Mouse (Mus musculus) heart, postnatal 4 days (tissue): ENCODE results near the gene Hlcs. TPM values are rescaled to one million over a fixed set of nuclear protein-coding genes. Genes with fewer than 3 reads are reported as not detected.

Experiments used
- DNase-seq: peaks from one replicate; pipeline ENCODE4 v3.0.0; 2021
- total RNA-seq, 2 experiments: library from RNA; stranded (reverse); gene quantifications; 2 replicates each; pipeline ENCODE4 v1.2.3; 2021

Gene Hlcs
- total RNA-seq, 2 experiments from 2014 or later: 8.0 to 8.2 TPM

DNA sequence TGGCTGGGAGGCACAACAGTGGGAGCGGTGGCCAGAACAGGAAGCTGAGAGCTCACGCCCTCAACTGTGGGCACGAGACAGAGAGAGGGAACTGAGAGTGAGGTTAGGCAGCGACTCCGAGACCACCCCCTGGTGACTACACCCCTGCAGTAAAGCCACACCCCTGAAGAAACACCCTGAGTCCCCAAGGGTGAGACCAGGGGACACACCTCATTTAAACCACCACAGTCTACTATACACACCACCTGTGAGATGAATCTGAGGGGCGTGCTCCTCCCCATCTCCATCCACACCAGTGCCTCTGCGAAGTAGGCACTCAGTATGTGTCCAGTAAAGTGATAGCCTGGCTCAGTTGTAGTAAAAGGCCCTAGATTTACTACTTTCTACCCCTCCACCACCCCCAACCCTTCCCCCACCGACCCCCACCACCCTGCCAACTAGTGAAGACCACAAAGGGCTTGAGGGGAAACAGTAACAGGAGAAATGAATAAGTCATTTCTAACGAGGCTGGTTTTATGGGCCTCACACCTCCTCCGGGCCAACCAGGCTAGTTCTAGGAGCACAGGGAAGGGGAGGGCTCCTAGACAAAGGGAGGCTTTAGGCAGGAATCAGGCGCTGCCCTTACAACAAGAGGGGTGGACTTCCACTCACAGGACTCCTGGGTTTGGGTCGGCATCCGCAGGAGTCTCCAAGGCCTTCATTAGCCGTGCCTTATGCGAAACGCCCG is 67.2 kb downstream of the Hlcs start:
- no peak for DNase-seq

DNA sequence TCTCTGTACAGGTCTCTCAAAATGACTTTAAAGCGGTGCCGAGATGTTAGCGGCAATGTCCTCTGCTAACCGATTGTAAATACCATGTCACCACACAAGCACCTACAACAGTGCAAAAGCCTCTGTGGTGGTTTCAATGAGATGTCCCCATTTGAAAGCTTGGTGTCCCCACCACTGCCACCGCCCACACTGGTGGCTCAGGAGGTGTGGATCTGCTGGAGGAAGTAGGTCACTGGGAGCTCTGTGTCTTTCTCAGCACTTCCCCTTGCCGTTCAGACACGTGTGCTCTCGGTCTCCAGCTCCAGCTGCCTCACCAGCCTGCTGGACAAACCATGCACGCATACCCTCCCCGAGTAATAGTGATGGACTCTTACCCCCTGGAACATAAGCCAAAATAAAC is 72.2 kb downstream of the Hlcs start:
- DNase-seq: no peak

DNA sequence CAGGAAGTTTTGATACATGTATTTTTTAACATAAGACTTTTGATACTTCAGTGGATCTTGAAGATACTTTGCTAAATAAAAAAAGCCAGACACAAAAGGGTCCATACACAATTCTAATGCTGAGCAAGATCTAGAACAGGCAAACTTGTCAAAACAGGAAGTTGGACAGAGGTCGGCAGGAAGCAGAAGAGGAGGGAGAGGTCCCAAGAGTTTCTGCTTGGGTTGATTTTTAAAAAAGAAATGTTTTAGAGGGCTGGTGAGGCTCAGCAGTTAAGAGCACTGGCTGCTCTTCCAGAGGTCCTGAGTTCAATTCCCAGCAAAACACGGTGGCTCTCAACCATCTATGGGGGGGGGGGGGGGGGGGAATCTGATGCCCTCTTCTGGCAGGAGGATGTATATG is 73.2 kb downstream of the Hlcs start:
- DNase-seq: no peak

DNA sequence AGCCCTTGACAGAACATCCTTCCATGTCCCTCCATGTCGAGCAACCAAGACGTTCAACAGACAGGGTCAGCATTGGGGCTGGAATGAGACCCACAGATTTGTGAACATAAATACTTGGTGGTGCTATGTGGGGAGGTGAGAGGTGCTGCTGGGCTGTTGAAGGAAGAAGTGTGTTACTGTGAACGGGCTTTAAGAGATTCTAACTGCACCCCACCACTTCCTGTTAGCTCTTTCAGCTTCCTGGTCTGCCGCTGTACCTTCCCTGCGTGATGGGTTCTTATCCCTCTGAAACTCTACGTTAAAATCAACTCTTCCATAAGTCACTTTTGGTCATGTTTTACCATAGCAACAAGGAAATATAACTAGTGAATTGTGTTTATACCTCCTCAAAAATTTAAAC is 73.8 kb downstream of the Hlcs start:
- no peak for DNase-seq

DNA sequence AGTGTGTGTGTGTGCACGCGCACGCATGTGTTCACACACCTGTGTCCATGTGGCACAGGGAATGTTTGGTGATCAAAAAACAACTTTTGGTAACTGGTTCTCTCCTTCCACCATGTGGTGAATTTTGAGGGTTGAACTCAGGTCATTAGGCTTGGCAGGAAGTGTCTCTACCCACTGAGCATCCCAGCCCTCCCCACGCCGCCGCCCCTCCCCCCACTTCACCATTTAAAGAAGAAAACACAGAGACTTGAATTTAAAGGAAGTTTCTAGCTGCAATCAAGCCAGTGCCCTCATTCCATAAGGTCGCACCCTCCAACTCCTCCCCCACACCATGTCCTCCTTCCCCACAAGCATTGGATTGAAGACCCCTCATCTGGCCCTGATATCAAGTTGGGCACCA is 74.2 kb downstream of the Hlcs start:
- DNase-seq: no peak

DNA sequence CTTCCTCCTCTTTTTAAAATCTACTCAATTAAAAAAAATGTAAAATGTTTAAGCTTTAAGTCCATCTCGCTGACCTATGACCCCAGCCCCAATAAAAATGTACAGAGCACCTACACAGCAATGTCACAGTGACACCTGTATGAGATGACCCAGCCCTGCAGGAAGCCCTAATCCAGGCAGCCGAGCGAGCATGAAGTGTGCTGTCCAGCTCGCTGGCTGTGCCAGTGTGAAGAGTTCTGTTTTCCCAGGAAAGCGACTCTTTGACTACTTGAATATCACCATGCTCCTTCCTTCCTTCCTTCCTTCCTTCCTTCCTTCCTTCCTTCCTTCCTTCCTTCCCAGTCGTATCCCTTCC is 76.3 kb downstream of the Hlcs start:
- DNase-seq: no peak

DNA sequence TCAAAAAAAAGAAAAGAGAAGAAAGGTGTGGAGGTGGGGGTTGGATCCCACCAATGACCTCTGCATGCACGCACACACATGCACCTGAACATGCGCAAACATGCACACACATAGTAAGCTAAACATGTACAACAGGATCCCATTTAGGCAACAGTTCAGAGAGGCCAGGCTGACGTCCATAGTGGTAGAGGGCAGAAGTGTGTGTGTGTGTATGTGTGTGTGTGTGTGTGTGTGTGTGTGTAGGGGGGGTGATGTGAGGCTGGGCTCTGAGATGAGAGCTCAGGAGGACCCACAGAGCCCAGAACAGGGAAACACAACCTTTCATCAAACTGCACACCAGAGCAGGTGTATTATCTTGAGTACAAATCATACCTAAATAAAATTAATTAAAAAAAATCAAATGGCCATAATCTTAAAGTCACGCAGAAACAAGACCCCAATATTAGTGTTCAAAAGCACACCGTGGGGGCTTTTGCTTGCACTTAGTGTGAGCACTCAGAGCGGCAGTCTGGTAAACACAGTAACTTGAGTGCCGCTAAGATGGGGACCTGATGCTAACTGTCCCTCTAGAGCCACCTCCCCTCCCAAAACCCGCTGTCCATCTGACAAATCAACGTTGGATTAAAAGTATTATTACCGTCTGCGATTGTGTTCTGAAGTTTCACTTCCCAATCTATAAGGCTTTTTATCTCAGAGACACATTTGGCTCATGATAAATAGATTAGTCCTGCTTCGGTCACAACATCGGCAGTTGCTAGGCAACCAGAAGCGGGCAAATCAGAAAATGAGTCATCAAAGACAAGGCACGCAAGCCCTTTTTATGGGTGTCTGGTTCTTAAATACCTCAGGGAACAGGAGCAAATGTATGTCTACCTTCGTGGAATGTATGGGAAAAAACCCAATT is 76.9 kb downstream of the Hlcs start:
- DNase-seq: no peak

DNA sequence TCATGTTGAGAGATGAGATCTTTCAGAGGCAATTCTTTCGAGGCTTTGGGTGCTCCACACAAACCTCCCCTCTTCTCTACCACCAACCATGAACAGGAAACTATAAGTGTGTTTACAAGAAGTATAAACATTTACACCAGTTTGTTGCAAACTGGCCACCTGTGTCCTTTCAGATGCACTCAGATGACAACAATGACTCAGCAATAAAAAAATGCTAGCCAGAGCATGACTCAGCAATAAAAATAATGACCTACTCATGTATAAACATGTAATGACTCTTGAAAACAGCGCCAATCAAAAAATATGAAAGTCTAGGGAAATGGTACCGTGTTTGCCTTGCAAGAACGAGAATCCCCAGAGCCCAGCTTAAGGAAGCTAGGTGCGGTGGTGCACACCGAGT is 77.7 kb downstream of the Hlcs start:
- no peak for DNase-seq

DNA sequence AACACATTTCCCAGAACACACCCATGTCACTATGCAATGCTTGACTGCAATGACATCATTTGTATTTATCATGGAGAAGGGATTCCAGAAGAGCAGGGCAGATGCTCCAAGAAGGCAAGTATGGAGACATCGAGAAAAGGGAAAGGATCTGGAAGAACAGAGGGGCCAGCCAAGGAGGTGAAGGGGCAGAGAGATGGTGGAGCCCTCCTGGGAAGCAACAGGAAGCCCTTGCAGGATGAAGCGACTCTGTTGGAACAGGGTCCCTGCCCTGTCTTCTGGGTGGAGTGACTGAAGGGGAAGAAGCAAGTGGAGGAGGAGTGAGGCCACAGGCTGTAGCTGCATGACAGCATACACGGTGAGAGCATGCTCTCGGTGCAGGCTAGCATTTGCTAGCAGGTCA is 79.2 kb downstream of the Hlcs start:
- no peak for DNase-seq

DNA sequence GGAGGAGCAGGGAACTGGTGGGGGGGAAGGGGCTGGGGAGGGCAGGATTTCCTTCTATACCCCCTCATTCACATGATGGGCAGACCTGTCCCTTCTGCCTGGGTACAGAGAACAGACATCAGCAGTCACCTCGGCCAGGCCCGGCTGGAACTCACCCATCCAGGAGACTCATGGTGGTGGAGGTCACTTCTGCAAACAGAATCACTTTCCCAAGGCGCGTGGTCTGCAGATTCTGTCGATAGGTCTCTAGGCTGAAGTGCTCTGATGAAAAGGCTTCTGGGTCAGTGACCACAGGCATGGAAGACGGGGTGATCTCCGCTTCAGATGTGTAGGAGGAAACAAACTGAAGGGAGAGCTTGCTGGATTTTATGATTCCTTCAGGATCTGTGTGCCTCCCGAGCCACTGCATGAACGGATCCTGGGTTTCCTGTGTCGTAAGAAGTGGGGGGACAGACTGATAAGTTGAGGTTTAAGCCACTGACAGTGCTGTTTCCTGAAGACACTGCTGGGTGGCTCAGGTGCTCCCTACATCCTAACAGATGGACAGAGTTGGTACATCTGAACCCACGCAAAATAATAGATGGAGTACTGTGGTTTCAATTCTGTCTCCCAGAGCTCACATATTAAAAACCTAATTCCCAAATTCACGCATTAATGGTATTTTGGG is 82.3 kb downstream of the Hlcs start:
- no peak for DNase-seq

DNA sequence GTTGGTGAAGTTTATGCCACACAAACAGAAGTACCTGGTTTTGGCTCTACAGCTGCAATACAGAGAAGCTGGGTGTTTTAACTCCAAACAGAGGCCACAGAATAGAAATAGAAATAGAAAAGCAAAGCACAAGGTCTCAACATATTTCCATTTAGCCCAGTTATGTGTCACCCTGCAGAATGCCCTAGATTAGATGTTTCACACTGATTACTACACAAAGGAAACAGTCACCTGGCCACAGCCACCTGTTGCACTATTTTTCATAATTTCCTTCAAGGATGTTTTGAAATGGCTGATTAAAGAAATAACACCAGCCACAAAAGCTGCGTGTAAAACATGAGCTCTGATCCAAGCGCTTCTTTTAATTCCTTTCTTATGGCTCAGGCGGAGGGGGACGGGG is 82.9 kb downstream of the Hlcs start:
- no peak for DNase-seq

DNA sequence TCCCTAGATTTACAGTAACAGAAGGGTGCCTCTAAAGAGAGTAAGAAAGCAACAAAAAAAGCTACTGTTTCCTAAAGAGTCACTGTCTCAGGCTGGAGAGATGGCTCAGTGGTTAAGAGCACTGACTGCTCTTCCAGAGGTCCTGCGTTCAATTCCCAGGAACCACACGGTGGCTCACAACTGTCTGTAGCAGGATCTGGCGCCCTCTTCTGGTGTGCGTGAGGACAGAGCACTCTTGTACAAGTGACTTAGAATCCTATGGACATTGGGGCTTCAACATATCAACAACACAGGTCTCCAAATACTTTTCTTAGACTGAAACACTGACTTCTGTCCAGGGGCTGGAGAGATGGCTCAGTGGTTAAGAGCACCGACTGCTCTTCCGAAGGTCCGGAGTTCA is 83.5 kb downstream of the Hlcs start:
- no peak for DNase-seq

DNA sequence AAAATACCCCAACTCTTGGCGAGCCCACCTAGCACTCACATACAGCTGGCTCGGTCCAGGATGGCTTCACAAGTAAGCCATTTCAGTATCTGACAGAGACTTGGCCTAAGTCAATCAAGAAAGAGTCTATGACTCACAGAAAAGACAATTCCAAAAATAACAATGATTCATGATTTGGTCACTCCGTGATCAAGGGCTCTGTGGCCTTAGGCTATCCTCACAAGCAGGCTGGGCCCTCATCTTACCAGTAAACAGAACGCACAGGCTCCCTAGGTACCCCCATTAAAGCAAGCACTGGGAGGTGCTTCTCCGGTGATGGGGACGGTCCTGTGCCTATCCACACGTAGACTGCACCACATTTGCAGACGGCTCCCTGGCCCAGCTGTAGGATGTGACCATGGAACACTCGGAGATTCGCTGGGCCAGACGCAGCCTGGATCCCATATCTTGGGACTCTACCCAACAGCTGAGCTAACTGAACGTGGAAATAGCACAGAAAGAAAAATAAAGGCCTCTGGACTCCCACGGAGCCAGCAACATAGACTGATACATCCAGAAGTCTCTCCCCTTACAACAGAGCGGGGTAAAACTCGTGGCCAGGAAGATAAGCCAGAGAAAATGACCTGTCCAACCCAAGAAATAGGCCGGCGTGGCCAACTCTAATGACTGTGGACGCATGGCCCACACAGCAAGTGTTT is 84.4 kb downstream of the Hlcs start:
- peak; percentile 32 for DNase-seq

DNA sequence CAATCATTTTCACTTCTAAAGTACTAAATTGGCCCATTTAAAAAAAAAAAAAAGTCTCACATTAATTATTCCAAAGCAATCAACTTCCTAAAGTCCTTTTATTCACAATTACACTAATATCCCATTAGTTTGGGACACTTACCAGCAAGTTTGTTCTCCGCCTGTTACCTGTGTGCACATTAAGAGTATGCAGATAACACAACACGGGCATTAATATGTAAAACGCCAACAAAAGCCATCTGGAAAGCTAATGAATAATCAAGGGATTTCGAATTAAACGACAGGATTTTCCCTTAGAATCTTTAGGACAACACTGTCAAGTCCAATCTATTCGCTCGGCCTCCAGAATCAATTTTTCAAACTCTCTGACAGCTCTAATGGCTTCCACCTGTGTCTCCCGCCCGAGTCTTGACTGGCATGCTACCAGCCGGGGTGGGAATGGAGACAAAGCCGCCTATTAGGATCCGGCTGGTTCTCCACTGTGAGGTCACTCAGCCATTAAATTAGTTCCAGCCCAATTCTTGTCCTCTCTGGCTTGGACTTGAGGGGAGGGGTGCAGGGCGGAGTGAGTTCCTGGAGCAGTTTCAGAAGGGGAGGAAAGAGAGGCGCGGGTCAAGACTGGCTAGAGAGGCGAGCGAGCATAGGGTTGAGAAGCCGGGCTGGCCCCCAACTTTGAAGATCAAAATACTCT is 85.9 kb downstream of the Hlcs start:
- peak; percentile 64 for DNase-seq

DNA sequence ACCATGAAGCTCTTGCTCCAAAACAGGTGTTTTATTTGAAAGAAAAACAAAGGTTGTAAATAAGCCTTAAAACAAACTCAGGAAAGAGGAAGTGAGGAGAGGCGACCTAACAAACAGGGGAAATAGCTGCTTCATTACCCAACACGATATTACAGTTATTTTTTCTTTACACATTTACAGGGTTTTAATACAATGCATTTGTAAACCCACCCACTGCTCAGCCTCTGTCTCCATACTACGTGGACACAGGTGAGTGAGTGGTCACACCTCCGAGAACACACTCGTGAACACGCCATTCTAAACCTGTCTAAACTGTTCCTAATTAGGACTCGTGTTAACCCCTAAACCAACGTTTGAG is 90.0 kb downstream of the Hlcs start:
- DNase-seq: no peak

DNA sequence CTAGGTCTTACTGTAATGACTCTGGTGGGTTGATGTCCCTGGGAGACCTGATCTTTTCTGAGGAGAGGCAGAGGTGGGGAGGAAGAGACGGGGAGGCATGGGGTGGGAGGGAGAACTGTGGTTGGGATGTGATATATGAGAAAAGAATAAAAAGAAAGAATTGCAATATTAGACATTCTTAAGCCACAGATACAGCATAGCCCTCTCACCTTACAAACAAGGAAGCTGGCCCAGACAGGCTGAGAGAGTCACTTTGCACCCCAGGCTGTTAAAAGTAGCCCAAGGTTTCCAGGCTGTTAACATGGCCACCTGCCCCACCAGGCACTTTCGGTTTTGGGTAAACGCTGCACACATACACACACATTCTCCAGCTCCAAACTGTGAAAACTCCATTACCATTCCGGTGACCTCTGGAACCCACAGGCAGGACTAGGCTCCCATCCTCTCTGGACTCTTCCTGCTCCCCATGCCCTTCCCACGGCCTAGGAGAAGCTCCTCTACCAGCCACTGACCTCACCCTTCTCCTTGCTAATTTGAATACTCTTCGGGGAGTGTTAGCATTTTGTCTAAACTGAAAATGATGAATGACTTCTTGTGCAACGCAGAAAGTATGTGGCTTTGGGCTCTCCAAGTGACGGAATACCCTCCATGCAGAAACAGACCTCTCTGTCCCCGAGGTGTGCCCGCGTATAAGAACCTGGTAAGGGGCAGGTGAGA is 90.6 kb downstream of the Hlcs start:
- no peak for DNase-seq

DNA sequence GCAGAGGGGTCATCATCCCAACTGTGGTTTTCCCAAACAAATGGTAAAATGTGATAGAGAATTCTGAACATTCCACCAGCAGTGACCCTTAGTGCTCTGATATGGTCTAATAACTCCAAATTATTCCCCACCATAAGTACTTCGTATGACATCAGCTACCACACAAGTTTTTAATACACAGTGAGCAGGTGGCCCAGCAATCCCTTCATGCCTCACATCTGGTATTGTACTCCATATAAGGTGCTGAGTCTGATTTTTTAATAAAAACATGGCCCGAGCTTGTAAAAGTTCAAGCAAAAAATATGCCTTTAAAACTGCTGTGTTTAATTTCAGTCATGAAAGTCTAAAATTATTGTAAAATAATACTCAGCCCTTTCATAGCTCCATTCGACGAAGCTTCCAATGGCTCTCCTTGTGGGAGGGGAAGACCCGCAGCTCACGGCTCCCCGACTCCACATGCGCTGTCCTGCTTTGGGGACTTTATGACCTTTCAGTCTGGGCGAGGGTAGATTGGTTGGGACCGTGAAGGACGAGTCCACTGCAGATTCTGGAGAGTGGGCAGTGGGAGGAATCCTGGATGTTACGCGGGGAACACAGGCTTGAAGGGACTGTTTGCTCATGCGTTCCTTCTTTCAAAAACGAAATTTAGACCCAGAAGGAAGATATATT is 102.5 kb downstream of the Hlcs start:
- no peak for DNase-seq

DNA sequence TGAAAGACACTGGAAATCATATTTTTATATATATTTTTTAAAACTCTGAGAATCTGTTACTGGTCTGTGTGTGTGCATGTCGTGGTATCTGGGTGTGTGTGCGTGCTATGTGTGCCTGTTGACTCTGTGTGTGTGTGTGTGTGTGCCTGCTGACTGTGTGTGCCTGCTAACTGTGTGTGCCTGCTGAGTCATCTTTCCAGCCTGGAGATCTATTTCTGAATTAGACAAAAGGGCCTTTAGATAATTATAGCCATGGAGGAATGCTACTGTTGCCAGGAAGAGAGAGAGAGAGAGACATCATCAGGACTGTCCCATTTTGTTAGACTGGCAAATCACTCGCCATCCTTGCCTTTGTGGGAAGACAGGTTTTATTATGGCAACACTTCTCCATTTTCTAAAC is 103.7 kb downstream of the Hlcs start:
- no peak for DNase-seq

DNA sequence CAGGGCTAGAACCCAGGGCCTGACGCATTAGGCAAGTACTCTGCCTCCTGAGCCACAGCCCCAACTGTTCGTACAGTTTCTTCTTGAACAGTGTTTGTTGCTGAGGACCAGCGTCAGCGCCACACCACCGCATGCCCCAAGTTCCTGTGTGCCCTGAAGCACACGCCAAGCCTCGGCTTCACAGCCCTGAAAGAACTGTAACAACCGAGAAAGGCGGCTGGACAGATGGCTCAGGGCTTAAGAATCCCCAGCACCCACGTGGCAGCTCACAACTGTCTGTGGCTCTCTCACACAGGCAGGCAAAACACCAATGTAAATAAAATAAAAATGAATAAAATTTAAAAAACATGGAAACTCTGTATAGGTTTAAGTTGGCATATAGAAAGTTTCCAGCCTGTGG is 104.5 kb downstream of the Hlcs start:
- no peak for DNase-seq

DNA sequence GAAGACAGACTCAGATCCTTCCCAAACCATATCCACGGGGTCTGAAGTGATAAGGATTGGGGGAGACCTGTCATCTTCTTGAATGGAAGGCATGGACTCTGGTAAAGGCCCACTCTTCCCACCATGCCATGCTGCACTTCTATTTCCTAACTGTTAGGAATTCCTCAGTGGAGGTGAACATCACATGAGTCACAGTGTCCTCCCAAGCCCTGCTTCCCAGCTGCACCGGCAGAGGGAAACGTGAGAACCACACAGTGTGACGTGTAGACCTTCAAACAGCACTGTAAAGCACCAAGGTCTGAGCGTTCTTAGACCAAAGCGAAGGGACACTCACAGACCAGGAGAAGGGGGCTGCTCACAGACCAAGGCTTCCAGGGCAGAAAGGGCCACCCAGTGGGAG is 105.2 kb downstream of the Hlcs start:
- no peak for DNase-seq
